Mouse (Mus musculus) limb, embryonic 11.5 days (tissue): Measurements from ENCODE around the gene Phkg1. TPM values are rescaled to one million over a fixed set of nuclear protein-coding genes. Genes with fewer than 3 reads are reported as not detected.
"Not testable (repeated sequence)": the region's sequence is repeated elsewhere in the genome, so short reads cannot be mapped to it uniquely, and the experiment has no call there.

Experiments
- ATAC-seq: fragments of 200-750 bp; cut with Nextera tagmentation; 2 replicates; pipeline ENCODE4 v1.8.0; 2017; ENCODE audit warnings: low read depth; ENCODE audit not compliant: insufficient number of reproducible peaks, low FRiP score, low TSS enrichment
- DNase-seq: peaks from one replicate; pipeline ENCODE4 v3.0.0-alpha.2; 2015; ENCODE audit warnings: low spot score
- H3K27ac ChIP-seq: fragments of 300-500 bp; sonication (generic); replicated peaks from 2 replicates; pipeline ENCODE4 v1.5.1; 2014; ENCODE audit warnings: low read depth, mild to moderate bottlenecking, low read length
- H3K27me3 ChIP-seq: fragments of 300-500 bp; sonication (generic); 2 replicates; pipeline ENCODE4 v1.6.1; 2014; ENCODE audit warnings: mild to moderate bottlenecking, low read length, mixed read lengths; ENCODE audit not compliant: control insufficient read depth, insufficient read depth
- H3K36me3 ChIP-seq: fragments of 300-500 bp; sonication (generic); 2 replicates; pipeline ENCODE4 v1.6.1; 2014; ENCODE audit warnings: mild to moderate bottlenecking, low read length, moderate library complexity, mixed read lengths; ENCODE audit not compliant: control insufficient read depth, insufficient read depth
- H3K4me1 ChIP-seq: fragments of 300-500 bp; sonication (generic); 2 replicates; pipeline ENCODE4 v1.6.1; 2014; ENCODE audit warnings: low read length, mixed read lengths; ENCODE audit not compliant: control insufficient read depth, insufficient read depth
- H3K4me2 ChIP-seq: fragments of 300-500 bp; sonication (generic); 2 replicates; pipeline ENCODE4 v1.6.1; 2014; ENCODE audit warnings: low read depth, mild to moderate bottlenecking, moderate library complexity; ENCODE audit not compliant: severe bottlenecking
- H3K4me3 ChIP-seq: fragments of 300-500 bp; sonication (generic); 2 replicates; pipeline ENCODE4 v1.5.1; 2014; ENCODE audit warnings: low read depth, low read length
- H3K9ac ChIP-seq: fragments of 300-500 bp; sonication (generic); 2 replicates; pipeline ENCODE4 v1.6.1; 2014; ENCODE audit warnings: mild to moderate bottlenecking, low read length
- H3K9me3 ChIP-seq: fragments of 300-500 bp; sonication (generic); 2 replicates; pipeline ENCODE4 v1.6.1; 2016; ENCODE audit warnings: low read length; ENCODE audit not compliant: control insufficient read depth
- WGBS: fragments of 180-500 bp; shearing (Covaris S2); extraction: QIAGEN DNeasy Blood & Tissue Kit; methylation state at CpG from one replicate; pipeline ENCODE4 v1.1.7; 2014; 5-methylcytosine and 5-hydroxymethylcytosine counted together
- polyA plus RNA-seq: library from polyadenylated mRNA; unstranded; fragments of >200 nt; fragmentation: Nextera tagmentation; extraction: Ambion mirVana; gene quantifications from 2 replicates; pipeline ENCODE4 v1.2.1, GENCODE M21; 2014

Gene Phkg1
- 0.07 and 0.13 TPM in 2 replicates for polyA plus RNA-seq

DNA sequence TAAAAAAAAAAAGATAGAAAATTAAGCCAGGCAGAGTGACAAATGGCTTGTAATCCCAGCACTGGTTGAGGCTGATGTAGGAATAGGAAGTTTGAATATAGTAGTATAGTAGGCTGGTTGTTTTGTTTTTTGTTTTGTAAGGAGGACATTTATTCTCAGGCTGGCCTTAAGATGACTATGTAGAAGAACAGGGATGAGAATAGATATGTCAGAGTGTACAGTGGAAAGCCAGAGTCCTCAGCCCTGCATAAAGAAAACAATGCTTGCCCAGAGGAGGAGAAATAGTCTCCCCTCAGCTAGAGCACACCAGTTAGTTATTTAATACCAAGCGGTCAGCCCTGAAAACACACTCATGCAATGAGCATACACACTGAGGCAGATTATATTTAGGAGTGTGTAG, at the start of gene Phkg1:
Gene Phkg1 (minus strand): TSS at position 101 of the 400 bp plus-strand sequence.
- Histone ChIP-seq H3K27me3 (no peaks in the 10 kb centered on the region), H3K9ac (no peak within 1 kb of the TSS), H3K27ac (no peak within 1 kb of the TSS), H3K36me3 (no peaks in the 10 kb centered on the region), H3K4me3 (no peak within 1 kb of the TSS), H3K9me3 (no peaks in the 10 kb centered on the region), H3K4me2 (no peak within 1 kb of the TSS), H3K4me1 (peaks cover 6% of the 10 kb centered on the region)
- no peak for DNase-seq
- no peak for ATAC-seq
- 97% methylated on average over 1 of the region's 1 CpGs for WGBS

DNA sequence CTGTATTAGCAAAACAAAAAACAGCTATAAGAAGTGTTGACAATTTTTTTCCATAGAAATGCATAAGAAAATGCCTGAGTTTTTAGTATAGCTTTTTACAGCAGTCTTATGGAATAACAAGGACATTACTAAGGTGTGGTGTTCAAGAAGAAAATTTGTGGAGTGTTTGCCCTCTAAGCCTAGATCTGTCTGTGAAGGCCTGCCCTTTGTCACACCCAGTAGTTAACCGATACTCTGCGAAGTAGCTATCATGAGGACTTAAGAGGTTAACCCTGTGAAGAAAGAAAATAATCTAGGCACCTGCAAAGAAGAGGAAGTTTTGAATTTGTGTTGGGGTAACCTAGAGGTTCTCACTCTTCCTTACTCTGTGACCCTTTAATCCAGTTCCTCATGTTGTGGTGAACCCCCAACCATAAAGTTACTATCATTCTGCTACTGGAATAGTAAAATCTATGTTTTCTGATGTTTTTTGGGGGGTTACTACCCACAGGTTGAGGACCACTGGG, 49.2 kb upstream of the Phkg1 start:
- Histone ChIP-seq H3K9me3 (no peaks in the 10 kb centered on the region), H3K27me3 (no peaks in the 10 kb centered on the region), H3K9ac (no peak overlapping the region), H3K27ac (no peak overlapping the region), H3K36me3 (no peaks in the 10 kb centered on the region), H3K4me3 (no peak overlapping the region), H3K4me1 (no peaks in the 10 kb centered on the region), H3K4me2 (no peak overlapping the region)
- ATAC-seq (no peak), DNase-seq (no peak)
- WGBS: 95% methylated on average over 2 of the region's 2 CpGs

DNA sequence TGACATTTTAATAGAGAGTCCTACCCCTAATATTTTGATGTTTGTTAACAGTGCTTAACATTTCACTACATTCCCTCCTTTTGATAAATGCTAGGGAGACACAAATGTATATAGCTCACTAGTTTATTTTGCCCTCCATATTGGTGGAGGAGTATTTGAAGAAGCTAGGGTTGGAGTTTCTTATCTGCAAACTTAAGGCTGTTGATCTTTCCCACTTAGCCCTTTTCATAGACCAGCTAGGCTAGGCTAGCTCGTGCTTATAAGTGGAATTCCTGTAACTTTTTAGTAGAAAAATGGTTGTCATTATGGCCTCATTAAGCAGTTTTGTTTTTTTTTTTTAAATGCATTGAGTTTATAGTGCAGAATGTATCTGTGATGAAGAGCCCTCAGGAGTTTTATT, 45.1 kb upstream of the Phkg1 start:
- WGBS: 78% methylated on average over 1 of the region's 1 CpGs
- no peak for ATAC-seq
- no peak for DNase-seq
- Histone ChIP-seq H3K27me3 (no peaks in the 10 kb centered on the region), H3K4me2 (no peak overlapping the region), H3K27ac (no peak overlapping the region), H3K4me3 (no peak overlapping the region), H3K9ac (no peak overlapping the region), H3K4me1 (no peaks in the 10 kb centered on the region), H3K36me3 (no peaks in the 10 kb centered on the region), H3K9me3 (no peaks in the 10 kb centered on the region)

DNA sequence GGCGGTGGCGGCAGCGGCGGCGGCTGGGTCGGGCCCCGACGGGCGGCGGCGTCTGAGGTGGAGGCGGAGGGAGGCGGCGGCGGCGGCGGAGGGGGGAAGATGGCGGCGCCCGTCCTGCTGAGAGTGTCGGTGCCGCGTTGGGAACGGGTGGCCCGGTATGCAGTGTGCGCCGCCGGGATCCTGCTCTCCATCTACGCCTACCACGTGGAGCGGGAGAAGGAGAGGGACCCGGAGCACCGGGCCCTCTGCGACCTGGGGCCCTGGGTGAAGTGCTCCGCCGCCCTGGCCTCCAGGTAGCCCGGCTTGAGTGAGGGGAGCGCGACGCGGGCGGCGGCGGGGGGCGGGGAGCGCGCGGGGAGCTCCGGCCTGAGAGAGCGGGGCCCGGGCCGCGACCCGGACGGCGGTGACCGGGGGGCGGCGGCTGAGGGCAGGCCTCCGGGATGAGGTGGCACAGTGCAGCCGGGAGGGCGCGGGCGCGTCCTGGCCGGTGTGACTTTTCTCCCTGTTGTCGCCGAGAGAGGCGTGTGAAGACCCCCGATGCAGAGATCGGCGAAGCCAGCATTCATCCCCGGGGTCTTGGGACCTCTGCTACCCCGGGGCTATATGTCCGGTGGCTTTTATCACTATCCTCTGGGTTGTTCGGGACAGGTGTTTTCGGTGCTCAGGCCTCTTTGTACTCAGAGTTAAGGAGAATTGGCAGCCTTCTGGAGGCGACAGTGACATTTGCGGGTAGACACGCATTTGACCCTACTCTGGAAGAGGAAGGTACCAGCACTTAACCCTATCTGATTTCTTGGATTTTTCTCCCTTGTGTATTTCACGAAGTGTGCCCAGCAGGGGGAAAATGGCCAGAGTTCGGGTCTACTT, 44.0 kb upstream of the Phkg1 start:
- Histone ChIP-seq H3K9ac (peak overlapping the region; percentile 78), H3K4me2 (peak overlapping the region; percentile 61), H3K4me3 (peak overlapping the region; percentile 72)
- DNase-seq: peak; percentile 60
- not testable (repeated sequence) for H3K9me3 ChIP-seq, H3K27ac ChIP-seq, H3K36me3 ChIP-seq, H3K4me1 ChIP-seq, H3K27me3 ChIP-seq
- ATAC-seq: peak; percentile 46; the same call in 1 of the 2 replicates
- WGBS: under 1% methylated on average over 53 of the region's 82 CpGs

DNA sequence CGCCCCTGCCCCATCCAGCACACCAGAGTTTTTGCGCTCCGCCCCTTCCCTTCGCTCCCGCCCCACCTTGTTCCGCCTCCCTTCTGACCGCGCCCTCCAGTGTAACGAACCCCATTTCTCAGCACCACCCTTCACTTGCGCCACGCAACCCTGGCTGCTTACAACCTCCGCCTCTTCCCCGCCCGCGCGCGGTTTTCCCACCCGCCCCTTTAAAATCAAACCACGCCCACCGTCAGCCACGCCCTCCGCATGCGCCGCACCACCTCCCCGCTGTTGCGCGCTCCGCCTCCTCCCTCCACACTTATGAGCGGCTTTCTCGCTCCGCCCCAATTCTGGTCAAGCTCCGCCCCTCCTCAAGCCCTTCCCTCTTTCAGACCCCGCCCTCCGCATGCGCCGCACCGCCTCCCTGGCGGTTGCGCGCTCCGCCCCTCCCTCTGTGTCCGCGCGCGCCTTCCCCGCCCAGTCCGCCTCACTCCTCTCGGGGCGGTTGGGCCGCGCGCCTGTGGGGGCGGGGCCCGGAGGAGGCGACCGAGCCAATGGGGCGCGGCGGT, 43.2 kb upstream of the Phkg1 start, which contains the start of gene Vkorc1l1:
Gene Vkorc1l1 (plus strand): TSS at position 476 of the 551 bp plus-strand sequence.
- ATAC-seq (peak; percentile 98), DNase-seq (peak; percentile 99)
- Histone ChIP-seq H3K4me2 (peak within 1 kb of the TSS; percentile 61), H3K9me3 (no peaks in the 10 kb centered on the region), H3K27me3 (no peaks in the 10 kb centered on the region), H3K4me3 (peak within 1 kb of the TSS; percentile 72), H3K9ac (peak within 1 kb of the TSS; percentile 78), H3K27ac (no peak within 1 kb of the TSS; the same call in 1 of the 2 replicates), H3K4me1 (no peaks in the 10 kb centered on the region), H3K36me3 (no peaks in the 10 kb centered on the region)
- WGBS: under 1% methylated on average over 58 of the region's 59 CpGs

DNA sequence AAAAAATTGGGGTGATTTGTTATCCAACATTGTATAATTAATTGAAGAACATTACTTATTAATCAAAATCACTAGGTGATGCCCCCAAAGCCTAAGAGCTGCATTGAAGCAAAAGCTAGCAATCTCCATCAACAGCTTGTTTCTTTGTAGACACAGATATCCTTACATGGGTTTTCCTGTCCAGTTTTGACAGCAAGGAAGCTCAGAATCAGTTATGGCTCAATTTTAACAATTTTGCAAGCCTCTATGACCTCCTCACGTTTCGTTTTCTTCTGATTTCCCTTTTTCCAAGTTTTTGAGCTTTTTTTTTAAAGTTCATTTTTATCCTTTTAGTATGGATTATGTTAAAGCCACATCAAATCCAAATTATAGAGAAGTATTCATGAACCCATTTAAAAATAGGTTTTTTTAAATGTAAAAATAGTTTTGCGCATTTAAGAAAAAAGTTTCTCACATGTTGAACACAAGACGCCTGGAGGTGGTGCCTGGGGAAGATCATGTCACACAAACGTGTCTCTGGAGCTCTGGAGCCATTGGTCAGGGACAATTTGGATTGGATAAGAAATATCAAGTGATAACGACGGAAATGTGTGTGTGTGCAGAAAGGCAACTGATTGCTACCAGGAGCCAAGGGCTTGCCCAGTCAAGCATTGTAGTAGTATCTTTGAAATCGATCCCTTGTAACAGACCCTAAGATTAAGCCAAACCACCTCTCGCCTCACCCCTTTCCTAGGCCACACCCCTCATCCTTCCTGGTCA, 42.6 kb upstream of the Phkg1 start:
- H3K36me3 ChIP-seq: no peaks in the 10 kb centered on the region
- H3K4me1 ChIP-seq: no peaks in the 10 kb centered on the region
- WGBS: 9% methylated on average over 9 of the region's 9 CpGs
- H3K4me2 ChIP-seq: peak overlapping the region; percentile 40
- ATAC-seq: no peak; the same call in 1 of the 2 replicates
- no peak overlapping the region for H3K9ac ChIP-seq
- no peak overlapping the region for H3K27ac ChIP-seq
- H3K27me3 ChIP-seq: no peaks in the 10 kb centered on the region
- no peaks in the 10 kb centered on the region for H3K9me3 ChIP-seq
- no peak for DNase-seq
- H3K4me3 ChIP-seq: peak overlapping the region; percentile 34

DNA sequence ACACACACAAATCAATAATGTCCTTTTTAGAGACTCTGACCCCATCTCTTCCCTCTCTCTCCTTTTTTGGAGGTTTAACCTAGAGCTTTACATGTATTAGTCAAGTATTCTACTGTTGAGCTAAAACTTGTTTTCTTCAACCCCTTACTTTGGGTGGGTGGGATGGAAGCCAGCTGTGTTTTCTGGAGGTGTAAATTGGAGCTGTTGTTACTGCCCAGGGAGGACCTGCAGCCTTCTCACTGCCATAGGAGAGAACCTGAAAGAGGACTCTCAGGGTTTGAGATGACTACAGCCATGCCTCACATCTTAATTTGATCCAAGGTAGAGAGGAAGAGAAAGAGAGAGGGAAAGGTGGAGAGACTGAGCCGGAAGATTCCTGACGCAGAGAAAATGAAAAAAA, 41.9 kb upstream of the Phkg1 start:
- WGBS: 69% methylated on average over 2 of the region's 2 CpGs
- no peaks in the 10 kb centered on the region for H3K27me3 ChIP-seq
- H3K9ac ChIP-seq: no peak overlapping the region
- no peaks in the 10 kb centered on the region for H3K9me3 ChIP-seq
- no peak overlapping the region for H3K4me3 ChIP-seq
- H3K36me3 ChIP-seq: no peaks in the 10 kb centered on the region
- no peak for DNase-seq
- no peak overlapping the region for H3K27ac ChIP-seq
- ATAC-seq: no peak
- no peak overlapping the region for H3K4me2 ChIP-seq
- no peaks in the 10 kb centered on the region for H3K4me1 ChIP-seq

DNA sequence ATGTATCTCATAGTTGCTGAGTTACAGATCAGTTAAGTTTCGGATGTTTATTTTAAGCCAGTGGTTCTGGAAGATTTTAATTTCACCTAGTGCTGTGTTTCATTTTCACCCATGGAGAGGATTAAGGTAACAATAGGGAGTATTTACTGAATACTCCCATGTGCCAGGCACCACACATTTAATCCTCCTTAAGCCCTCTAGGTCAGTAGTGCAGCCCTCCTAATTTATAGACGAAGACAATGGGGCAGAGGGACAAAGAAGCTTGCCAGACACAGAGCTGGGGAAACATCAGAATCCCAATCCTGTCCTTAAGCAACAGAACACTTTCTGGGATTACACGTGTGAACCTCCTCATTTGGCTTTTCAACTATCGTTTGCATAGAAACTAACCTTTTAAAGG, 38.6 kb upstream of the Phkg1 start:
- H3K4me1 ChIP-seq: no peaks in the 10 kb centered on the region
- DNase-seq (no peak), ATAC-seq (no peak)
- no peak overlapping the region for H3K4me3 ChIP-seq
- H3K27me3 ChIP-seq: no peaks in the 10 kb centered on the region
- H3K36me3 ChIP-seq: no peaks in the 10 kb centered on the region
- H3K4me2 ChIP-seq: no peak overlapping the region
- H3K9me3 ChIP-seq: no peaks in the 10 kb centered on the region
- H3K27ac ChIP-seq: no peak overlapping the region
- no peak overlapping the region for H3K9ac ChIP-seq
- WGBS: 57% methylated on average over 4 of the region's 4 CpGs
